Mouse (Mus musculus): Measurements from ENCODE around the gene Gna15.

DNA sequence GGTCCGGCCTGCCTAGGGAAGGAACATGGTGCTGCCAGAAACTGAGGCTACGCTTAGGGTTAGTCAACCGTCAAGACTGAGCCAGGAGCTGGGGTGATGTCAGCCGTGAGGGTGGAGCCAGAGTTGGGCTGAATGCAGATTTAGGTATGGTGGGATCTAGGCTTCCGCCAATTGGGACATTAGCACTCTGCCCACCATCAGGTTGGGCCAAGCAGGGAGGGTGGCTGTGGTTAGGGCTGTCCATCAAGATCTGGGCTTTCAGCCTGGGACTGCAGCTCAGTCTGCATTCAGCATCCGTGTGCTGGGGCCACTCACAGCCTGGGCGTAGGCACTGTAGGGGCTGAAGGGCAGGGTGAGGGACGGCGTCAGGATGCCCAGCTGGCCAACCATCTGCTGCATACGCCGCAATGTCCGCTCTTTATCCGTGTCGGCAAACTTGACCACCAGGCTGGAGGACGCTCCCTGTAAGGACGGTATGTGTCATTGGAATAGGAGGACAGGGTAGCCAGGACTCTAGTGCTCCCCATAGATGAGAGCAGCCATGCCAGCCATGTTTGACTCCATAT lies 56.3 kb downstream of the Gna15 start:
- TF ChIP-seq CTCF (IDR thresholded peaks at IDR 0.05; ENCODE audit: extremely low read depth, insufficient read depth, low read length) = no peak
- no peak; the same call in 1 of the 2 replicates for TF ChIP-seq POLR2A (IDR thresholded peaks at IDR 0.05; ENCODE audit: extremely low read depth, insufficient read depth, low read length)

All from cortical plate, adult 2 months (tissue).